Mouse (Mus musculus): ENCODE measurements around the gene Aldh3b2.
A peak's percentile ranks its signal among the peaks of the same experiment; 100 is the strongest.

The Aldh3b2 gene

GRCm38 (mm10) chr19:3972229-3972628 lies at the start of gene Aldh3b2:
TSS of gene Aldh3b2 (plus strand) at chr19:3972328.
- DNase-seq (ENCODE audit: low spot score): peak; percentile 41

GRCm38 (mm10) chr19:3922661-3923371 lies 49.3 kb upstream of the Aldh3b2 start:
- DNase-seq (ENCODE audit: low spot score): no peak

GRCm38 (mm10) chr19:3923586-3923985 lies 48.5 kb upstream of the Aldh3b2 start:
- DNase-seq (ENCODE audit: low spot score): no peak

GRCm38 (mm10) chr19:3924190-3924589 lies 47.9 kb upstream of the Aldh3b2 start:
- DNase-seq (ENCODE audit: low spot score): no peak

GRCm38 (mm10) chr19:3924868-3925267 lies 47.3 kb upstream of the Aldh3b2 start:
- no peak for DNase-seq (ENCODE audit: low spot score)

GRCm38 (mm10) chr19:3925859-3926258 lies 46.3 kb upstream of the Aldh3b2 start:
- DNase-seq (ENCODE audit: low spot score): no peak

- DNase-seq (ENCODE audit: low spot score): no peak
These were observed 45.8 kb upstream of the Aldh3b2 start for GRCm38 (mm10) chr19:3926279-3926678.

- no peak for DNase-seq (ENCODE audit: low spot score)
These were observed 45.4 kb upstream of the Aldh3b2 start for GRCm38 (mm10) chr19:3926685-3927084.

GRCm38 (mm10) chr19:3927989-3928388 lies 44.1 kb upstream of the Aldh3b2 start:
- no peak for DNase-seq (ENCODE audit: low spot score)

GRCm38 (mm10) chr19:3928779-3929178 lies 43.3 kb upstream of the Aldh3b2 start:
- DNase-seq (ENCODE audit: low spot score): no peak

- DNase-seq (ENCODE audit: low spot score): no peak
These were observed 42.8 kb upstream of the Aldh3b2 start, which contains the start of gene Aldh3b1 for GRCm38 (mm10) chr19:3929211-3929941. TSS of gene Aldh3b1 (minus strand) at chr19:3929808.

GRCm38 (mm10) chr19:3930262-3931057 lies 41.7 kb upstream of the Aldh3b2 start:
- no peak for DNase-seq (ENCODE audit: low spot score)

- no peak for DNase-seq (ENCODE audit: low spot score)
These were observed 40.4 kb upstream of the Aldh3b2 start for GRCm38 (mm10) chr19:3931716-3932115.

- DNase-seq (ENCODE audit: low spot score): peak; percentile 41
These were observed 36.9 kb upstream of the Aldh3b2 start, which contains the start of gene Unc93b1 for GRCm38 (mm10) chr19:3935032-3935895. TSS of gene Unc93b1 (plus strand) at chr19:3935186.

- no peak for DNase-seq (ENCODE audit: low spot score)
These were observed 36.0 kb upstream of the Aldh3b2 start for GRCm38 (mm10) chr19:3935896-3936850.

- DNase-seq (ENCODE audit: low spot score): no peak
These were observed 29.8 kb upstream of the Aldh3b2 start for GRCm38 (mm10) chr19:3942315-3942714.

GRCm38 (mm10) chr19:3942986-3943735 lies 29.0 kb upstream of the Aldh3b2 start:
- DNase-seq (ENCODE audit: low spot score): peak; percentile 67

- DNase-seq (ENCODE audit: low spot score): no peak
These were observed 26.1 kb upstream of the Aldh3b2 start for GRCm38 (mm10) chr19:3945872-3946564.

- peak; percentile 45 for DNase-seq (ENCODE audit: low spot score)
These were observed 25.4 kb upstream of the Aldh3b2 start for GRCm38 (mm10) chr19:3946715-3947114.
